Mouse (Mus musculus) megakaryocyte, adult 5-6 weeks (primary cell): ENCODE data around the gene Wdr53. TPM values are rescaled to one million over a fixed set of nuclear protein-coding genes. Genes with fewer than 3 reads are reported as not detected.
"Not testable (repeated sequence)": the region's sequence is repeated elsewhere in the genome, so short reads cannot be mapped to it uniquely, and the experiment has no call there.

Experiments
- ATAC-seq: 2 replicates; pipeline ENCODE4 v1.8.0; 2016; ENCODE audit warnings: mild to moderate bottlenecking, inconsistent platforms; ENCODE audit not compliant: poor library complexity, severe bottlenecking
- total RNA-seq, 2 experiments: library from RNA; stranded (forward) in 1 of 2; stranded (reverse) in 1 of 2; fragments of 153-499, 151-499 nt in 1 of 2; fragments of 221-1000, 200-1000 nt in 1 of 2; gene quantifications; 2 replicates each; pipeline versions ENCODE4 v1.2.3 to v1.2.4; 2015 to 2017

Wdr53 gene
- total RNA-seq (2015): 12.4 and 16.6 TPM in 2 replicates
- 19.4 and 19.8 TPM in 2 replicates for total RNA-seq (2017)

- ATAC-seq: peak; percentile 99
Measured at GRCm38 (mm10) chr16:32246952-32247370, at the start of gene Wdr53, which contains the start of gene Fbxo45. Wdr53 (plus strand) TSS chr16:32247227. Fbxo45 (minus strand) TSS chr16:32247158.

- ATAC-seq: peak; percentile 19; the same call in 1 of the 2 replicates
Measured at GRCm38 (mm10) chr16:32200256-32201003, 46.6 kb upstream of the Wdr53 start.

GRCm38 (mm10) chr16:32201004-32201325 is 46.1 kb upstream of the Wdr53 start:
- ATAC-seq: no peak

- peak; percentile 98 for ATAC-seq
Measured at GRCm38 (mm10) chr16:32202681-32203080, 44.3 kb upstream of the Wdr53 start.

GRCm38 (mm10) chr16:32204902-32205301 is 42.1 kb upstream of the Wdr53 start:
- no peak for ATAC-seq

GRCm38 (mm10) chr16:32214156-32214555 is 32.9 kb upstream of the Wdr53 start:
- ATAC-seq: no peak

- ATAC-seq: no peak
Measured at GRCm38 (mm10) chr16:32214804-32215576, 32.0 kb upstream of the Wdr53 start.

- ATAC-seq: no peak
Measured at GRCm38 (mm10) chr16:32221803-32222202, 25.2 kb upstream of the Wdr53 start.

GRCm38 (mm10) chr16:32222399-32222798 is 24.6 kb upstream of the Wdr53 start:
- peak; percentile 70 for ATAC-seq

- ATAC-seq: not testable (repeated sequence)
Measured at GRCm38 (mm10) chr16:32232050-32232449, 15.0 kb upstream of the Wdr53 start.

- no peak for ATAC-seq
Measured at GRCm38 (mm10) chr16:32237930-32238680, 8.9 kb upstream of the Wdr53 start.

- ATAC-seq: no peak
Measured at GRCm38 (mm10) chr16:32239428-32240312, 7.4 kb upstream of the Wdr53 start.

GRCm38 (mm10) chr16:32243901-32244300 is 3.1 kb upstream of the Wdr53 start:
- ATAC-seq: no peak

- peak; percentile 23; the same call in 1 of the 2 replicates for ATAC-seq
Measured at GRCm38 (mm10) chr16:32246351-32246791, 656 bp upstream of the Wdr53 start.

GRCm38 (mm10) chr16:32264225-32264624 is 17.2 kb downstream of the Wdr53 start:
- not testable (repeated sequence) for ATAC-seq

GRCm38 (mm10) chr16:32271291-32271690 is 24.3 kb downstream of the Wdr53 start, which contains the start of gene Smco1:
Smco1 (plus strand) TSS chr16:32271468.
- no peak for ATAC-seq

GRCm38 (mm10) chr16:32273338-32273737 is 26.3 kb downstream of the Wdr53 start:
- ATAC-seq: no peak

GRCm38 (mm10) chr16:32275041-32275440 is 28.0 kb downstream of the Wdr53 start:
- 0 out of 2 replicates have a peak, but pooled peaks have one; percentile 27 for ATAC-seq

GRCm38 (mm10) chr16:32275830-32276229 is 28.8 kb downstream of the Wdr53 start:
- ATAC-seq: no peak
